Mouse (Mus musculus) ES-E14 (cell line): ENCODE data around the gene Actl6b.

ENCODE experiments used
- HCFC1 ChIP-seq: IDR thresholded peaks from 2 replicates; pipeline ENCODE4 v1.6.1; 2012; ENCODE audit warnings: low read length, inconsistent platforms, borderline replicate concordance; ENCODE audit not compliant: insufficient read depth
- MAFK ChIP-seq: IDR thresholded peaks from 2 replicates; pipeline ENCODE4 v1.6.1; 2014; ENCODE audit warnings: mild to moderate bottlenecking, low read depth, low read length, inconsistent platforms; ENCODE audit not compliant: insufficient read depth

DNA sequence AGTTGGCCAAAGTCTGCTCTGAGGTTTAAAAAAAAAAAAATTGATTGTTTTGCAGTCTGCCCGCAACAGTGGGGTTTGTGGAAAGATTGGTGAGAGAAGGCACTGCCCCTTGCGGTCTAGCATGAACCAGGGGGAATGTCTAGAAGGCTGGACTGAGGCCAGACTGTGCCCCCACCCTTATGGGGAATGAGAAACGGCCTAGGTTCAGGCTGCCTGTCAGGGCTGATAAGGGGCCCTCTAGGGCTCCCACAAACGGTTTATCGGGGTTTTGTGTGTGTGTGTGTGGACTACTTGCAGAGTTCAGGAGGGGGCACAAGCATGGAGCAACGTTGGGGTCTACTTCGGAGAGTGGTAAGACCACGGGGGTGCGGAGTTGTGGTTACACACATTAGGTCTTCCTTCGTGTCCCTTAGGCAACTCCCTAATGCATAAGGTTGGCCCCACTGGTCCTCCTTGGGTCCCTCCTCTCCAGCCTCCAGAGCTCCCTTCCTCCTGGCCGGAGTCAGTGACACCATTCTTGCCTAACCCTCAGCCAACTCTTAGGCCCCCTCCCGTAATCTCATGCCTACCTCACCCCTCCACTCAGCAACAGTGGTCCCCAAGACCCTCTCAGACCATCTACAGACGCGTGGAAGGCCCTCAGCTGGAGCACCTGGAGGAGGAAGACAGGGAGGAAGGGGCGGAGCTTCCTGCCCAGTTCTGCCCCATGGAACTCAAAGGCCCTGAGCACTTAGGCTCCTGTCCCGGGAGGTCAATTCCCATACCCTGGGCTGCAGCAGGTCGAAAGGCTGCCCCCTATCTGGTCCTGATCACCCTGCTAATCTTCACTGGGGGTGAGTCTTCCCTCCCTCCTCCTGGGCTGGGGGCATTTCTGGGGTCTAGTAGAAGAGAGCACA, 17.6 kb downstream of the Actl6b start:
- TF ChIP-seq MAFK (no peak), HCFC1 (no peak)
